9 mouse cellular contexts compared by ENCODE assay signal in the genomic region with DNA sequence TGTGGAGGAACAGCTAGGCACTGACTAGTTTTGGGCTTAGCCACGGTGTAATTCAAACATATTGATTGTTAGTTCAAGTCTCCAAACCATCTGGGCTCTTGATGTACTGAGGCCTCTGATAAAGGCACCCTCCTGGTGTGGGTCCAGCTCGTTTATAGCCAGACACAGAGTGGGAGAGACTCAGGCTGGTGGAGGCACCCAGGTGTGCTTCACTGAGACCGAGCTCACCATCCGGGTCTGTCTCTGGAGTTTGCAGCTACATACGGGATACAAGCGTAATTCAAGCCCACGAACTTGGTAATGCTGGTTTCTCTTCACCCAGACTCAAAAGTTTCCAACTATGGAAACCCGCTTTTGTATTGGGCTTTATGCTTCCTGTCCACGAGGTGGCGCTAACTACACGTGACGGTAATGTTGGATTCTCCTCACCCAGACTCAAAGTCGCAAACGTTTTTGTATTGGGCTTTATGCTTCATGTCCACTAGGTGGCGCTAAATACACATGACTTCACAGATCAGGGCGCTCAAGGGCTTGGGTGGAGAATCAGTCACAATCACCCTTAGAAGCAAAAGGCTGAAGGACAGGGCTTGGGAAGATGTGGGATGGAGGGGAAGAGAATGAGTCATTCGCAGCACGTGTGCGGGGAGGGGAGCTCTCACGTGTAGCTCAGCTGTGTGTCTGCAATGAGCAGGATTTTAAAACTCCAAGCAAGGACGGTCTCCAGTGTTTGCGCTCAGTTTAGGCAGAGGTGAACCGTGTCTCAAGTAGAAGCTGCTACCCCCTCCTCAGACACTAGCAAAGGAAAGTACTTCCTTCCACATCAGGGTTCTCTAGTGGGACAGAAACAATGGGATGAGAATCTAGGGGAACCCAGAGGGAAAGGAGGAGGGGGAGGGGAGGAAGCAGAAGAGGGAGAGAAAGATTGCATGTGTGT. TPM values are rescaled to one million over a fixed set of nuclear protein-coding genes. Genes with fewer than 3 reads are reported as not detected.
A peak's percentile ranks its signal among the peaks of the same experiment; 100 is the strongest.
DNase-seq lines count a peak whose midpoint lies in the region; ATAC-seq and TF ChIP-seq lines count a peak whose summit lies in the region.
"Had no signal": no experiment of that assay in that cellular context is flagged by ENCODE, and none has a peak within 500 bp of the region (broad histone marks: within the 10 kb centered on the region; RNA-seq: fewer than 3 reads in every experiment).

No protein-coding gene starts in this region.

- no peaks in the 10 kb centered on the region for H3K36me3 ChIP-seq in CH12.LX (replicated peaks in 1 of 2; ENCODE audit: control insufficient read depth in 1 of 2, insufficient read depth in 1 of 2, low read length in 1 of 2)
- H3K36me3 ChIP-seq in forebrain, embryonic 12.5 days (replicated peaks) = no peaks in the 10 kb centered on the region
- no peaks in the 10 kb centered on the region for H3K36me3 ChIP-seq in heart, embryonic 16.5 days (ENCODE audit: control insufficient read depth, insufficient read depth)
- H3K36me3 ChIP-seq in liver, embryonic 13.5 days = no peaks in the 10 kb centered on the region
- H3K36me3 ChIP-seq in neural tube, embryonic 12.5 days = no peaks in the 10 kb centered on the region
- no peaks in the 10 kb centered on the region for H3K36me3 ChIP-seq in testis, adult 2 months (ENCODE audit: control insufficient read depth, insufficient read depth, low read length)

- DNase-seq in CH12.LX (ENCODE audit: extremely low read depth) = peak; percentile 95
- peak; percentile 76 for DNase-seq in c-Kit-positive CD71-positive TER-119-positive erythroid progenitor cells, embryonic 14.5 days (ENCODE audit: low spot score)
- DNase-seq in kidney, postnatal 25 days = peak; percentile 86 to 90
- peak; percentile 55 for DNase-seq in liver, embryonic 13.5 days

- 24% methylated on average over 23 of the region's 23 CpGs for WGBS in forebrain, embryonic 12.5 days
- WGBS in heart, embryonic 16.5 days = 22% methylated on average over 23 of the region's 23 CpGs
- WGBS in liver, embryonic 13.5 days (ENCODE audit: insufficient replicate concordance) = 19% methylated on average over 23 of the region's 23 CpGs
- 24% methylated on average over 23 of the region's 23 CpGs for WGBS in neural tube, embryonic 12.5 days

- peaks cover 2 to 3% of the 10 kb centered on the region in 2 experiments; a peak in 2 of 4 replicates for H3K4me1 ChIP-seq in CH12.LX (ENCODE audit: control insufficient read depth in 1 of 2, insufficient read depth in 2 of 2)
- no peaks in the 10 kb centered on the region for H3K4me1 ChIP-seq in forebrain, embryonic 12.5 days
- no peaks in the 10 kb centered on the region for H3K4me1 ChIP-seq in heart, embryonic 16.5 days (ENCODE audit: control insufficient read depth, insufficient read depth, low read length)
- no peaks in the 10 kb centered on the region for H3K4me1 ChIP-seq in liver, embryonic 13.5 days (replicated peaks)
- H3K4me1 ChIP-seq in neural tube, embryonic 12.5 days = no peaks in the 10 kb centered on the region
- peaks cover 5% of the 10 kb centered on the region for H3K4me1 ChIP-seq in testis, adult 2 months (ENCODE audit: control insufficient read depth, insufficient read depth, low read length)

- H3K27me3 ChIP-seq in CH12.LX (replicated peaks) = peaks cover 76% of the 10 kb centered on the region
- peaks cover 17% of the 10 kb centered on the region for H3K27me3 ChIP-seq in forebrain, embryonic 12.5 days
- H3K27me3 ChIP-seq in heart, embryonic 16.5 days (ENCODE audit: control insufficient read depth, insufficient read depth, low read length) = peaks cover 7% of the 10 kb centered on the region; the same call in 1 of the 2 replicates
- H3K27me3 ChIP-seq in liver, embryonic 13.5 days = no peaks in the 10 kb centered on the region
- no peaks in the 10 kb centered on the region; the same call in 1 of the 2 replicates for H3K27me3 ChIP-seq in neural tube, embryonic 12.5 days (replicated peaks)
- H3K27me3 ChIP-seq in testis, adult 2 months (ENCODE audit: control insufficient read depth, insufficient read depth, low read length) = no peaks in the 10 kb centered on the region

- H3K9me3 ChIP-seq in CH12.LX (replicated peaks; ENCODE audit: low read length) = peaks cover 2% of the 10 kb centered on the region
- no peaks in the 10 kb centered on the region for H3K9me3 ChIP-seq in forebrain, embryonic 12.5 days
- no peaks in the 10 kb centered on the region for H3K9me3 ChIP-seq in heart, embryonic 16.5 days (replicated peaks; ENCODE audit: control insufficient read depth, low read length)
- H3K9me3 ChIP-seq in liver, embryonic 13.5 days (replicated peaks) = no peaks in the 10 kb centered on the region
- H3K9me3 ChIP-seq in neural tube, embryonic 12.5 days = no peaks in the 10 kb centered on the region

- no peak overlapping the region for H3K4me3 ChIP-seq in CH12.LX (replicated peaks in 1 of 3; ENCODE audit: low read depth in 2 of 3, low read length in 2 of 3, poor library complexity in 1 of 3)
- no peak overlapping the region for H3K4me3 ChIP-seq in forebrain, embryonic 12.5 days (replicated peaks)
- no peak overlapping the region for H3K4me3 ChIP-seq in heart, embryonic 16.5 days (ENCODE audit: low read length)
- H3K4me3 ChIP-seq in liver, embryonic 13.5 days (replicated peaks) = no peak overlapping the region
- H3K4me3 ChIP-seq in neural tube, embryonic 12.5 days = no peak overlapping the region
- H3K4me3 ChIP-seq in testis, adult 2 months (ENCODE audit: control insufficient read depth, low read depth, low read length) = no peak overlapping the region

- in situ Hi-C loops in CH12.LX (cut with MboI; ENCODE audit: low pct_ligation_motif_present, low pct_unique_long_range_greater_than_20kb, low sequenced_read_pairs) = loop anchor here (10.0 to 25.0 kb wide), 3 partner anchors 125 to 537 kb away; partner anchors contain the start of gene Tarbp1

- dilution Hi-C loops in CH12.LX (cut with MboI; ENCODE audit: extremely low pct_ligation_motif_present, extremely low pct_unique_long_range_greater_than_20kb, low sequenced_read_pairs) = no loop called here

- no peak for TF ChIP-seq POLR2A in CH12.LX (IDR thresholded peaks at IDR 0.05; ENCODE audit: low read depth, low read length)
- TF ChIP-seq POLR2A in testis, adult 2 months (IDR thresholded peaks at IDR 0.05; ENCODE audit: control insufficient read depth, low read depth, low read length) = no peak

- H3K79me2 ChIP-seq in CH12.LX (replicated peaks; ENCODE audit: control insufficient read depth, extremely low read depth, insufficient read depth, poor library complexity, severe bottlenecking) = no peaks in the 10 kb centered on the region

- peak; percentile 91 for ATAC-seq in forebrain, embryonic 12.5 days (ENCODE audit: low FRiP score)
- ATAC-seq in heart, embryonic 16.5 days (replicated peaks; ENCODE audit: extremely low read depth, insufficient read depth, low FRiP score) = peak; percentile 79
- peak; percentile 68 for ATAC-seq in liver, embryonic 13.5 days (ENCODE audit: low read depth)
- peak; percentile 86 for ATAC-seq in neural tube, embryonic 12.5 days (ENCODE audit: low FRiP score, low read depth)

- H3K9ac ChIP-seq in CH12.LX (ENCODE audit: insufficient read depth, low read depth) = no peak overlapping the region
- no peak overlapping the region for H3K9ac ChIP-seq in forebrain, embryonic 12.5 days
- no peak overlapping the region for H3K9ac ChIP-seq in heart, embryonic 16.5 days (ENCODE audit: low read length)
- H3K9ac ChIP-seq in liver, embryonic 13.5 days = no peak overlapping the region
- H3K9ac ChIP-seq in neural tube, embryonic 12.5 days = no peak overlapping the region

- H3K27ac ChIP-seq in CH12.LX (ENCODE audit: insufficient read depth, low read depth) = no peak overlapping the region
- H3K27ac ChIP-seq in forebrain, embryonic 12.5 days = no peak overlapping the region
- H3K27ac ChIP-seq in heart, embryonic 16.5 days (ENCODE audit: low read length) = no peak overlapping the region
- no peak overlapping the region for H3K27ac ChIP-seq in liver, embryonic 13.5 days
- H3K27ac ChIP-seq in neural tube, embryonic 12.5 days = no peak overlapping the region
- H3K27ac ChIP-seq in testis, adult 2 months (ENCODE audit: control insufficient read depth, insufficient read depth, low read depth, low read length) = no peak overlapping the region
- H3K27ac ChIP-seq: macrophage had no signal

- no peak for TF ChIP-seq EP300 in CH12.LX (IDR thresholded peaks at IDR 0.05; ENCODE audit: low read length)

- peak overlapping the region; percentile 13; the same call in 1 of the 2 replicates for H3K4me2 ChIP-seq in CH12.LX (ENCODE audit: insufficient read depth, low read depth, poor library complexity, severe bottlenecking)
- no peak overlapping the region for H3K4me2 ChIP-seq in forebrain, embryonic 12.5 days
- no peak overlapping the region for H3K4me2 ChIP-seq in heart, embryonic 16.5 days (ENCODE audit: low read depth, low read length)
- H3K4me2 ChIP-seq in liver, embryonic 13.5 days = no peak overlapping the region
- H3K4me2 ChIP-seq in neural tube, embryonic 12.5 days (replicated peaks) = no peak overlapping the region

- TF ChIP-seq RAD21 in CH12.LX (IDR thresholded peaks at IDR 0.05; ENCODE audit: low read depth, low read length) = peak; percentile 83

- peak; percentile 98 to 99 for TF ChIP-seq CTCF in CH12.LX (conservative IDR thresholded peaks at IDR 0.05 in 1 of 2, IDR thresholded peaks at IDR 0.05 in 1 of 2; ENCODE audit: low read depth in 2 of 2, low read length in 2 of 2)
- TF ChIP-seq CTCF in testis, adult 2 months (IDR thresholded peaks at IDR 0.05; ENCODE audit: control insufficient read depth, insufficient read depth, insufficient replicate concordance, low read depth, low read length) = peak; percentile 47; the same call in 1 of the 2 replicates

RNA-seq across cellular contexts. Expression of gene Map3k21, which starts 40.0 kb away (rescaled TPM):
- not detected in 2 replicates for total RNA-seq in CH12.LX (2012; rRNA removed)
- total RNA-seq in CH12.LX (2014; rRNA removed) = not detected in 2 replicates
- not detected in 2 replicates for polyA plus RNA-seq in CH12.LX (2012; ENCODE audit: insufficient read length, low read depth)
- polyA plus RNA-seq in forebrain, embryonic 12.5 days (2016; fragmentation: Nextera tagmentation; extraction: Ambion mirVana) = 0.08 TPM in 2 replicates
- polyA plus RNA-seq in heart, embryonic 16.5 days (2015; fragmentation: Nextera tagmentation; extraction: Ambion mirVana) = 0.13 and 0.29 TPM in 2 replicates
- polyA plus RNA-seq in liver, embryonic 13.5 days (2015; fragmentation: Nextera tagmentation; extraction: Ambion mirVana) = 0.02 TPM in 2 replicates
- 0.13 and 0.15 TPM in 2 replicates for polyA plus RNA-seq in neural tube, embryonic 12.5 days (2016; fragmentation: Nextera tagmentation; extraction: Ambion mirVana)
- polyA plus RNA-seq in testis, adult 2 months (2012; rRNA removed) = 3.2 and 3.3 TPM in 2 replicates
- polyA plus RNA-seq: macrophage had no signal

RNA-seq across cellular contexts. Expression of gene Kcnk1, which starts 44.7 kb away (rescaled TPM):
- total RNA-seq in CH12.LX (2012; rRNA removed) (not detected in 2 replicates), CH12.LX (2014; rRNA removed) (not detected in 2 replicates)
- not detected in 2 replicates for polyA plus RNA-seq in CH12.LX (2012; ENCODE audit: insufficient read length, low read depth)
- polyA plus RNA-seq in forebrain, embryonic 12.5 days (2016; fragmentation: Nextera tagmentation; extraction: Ambion mirVana) = 6.2 and 6.5 TPM in 2 replicates
- 2.0 and 6.4 TPM in 2 replicates for polyA plus RNA-seq in heart, embryonic 16.5 days (2015; fragmentation: Nextera tagmentation; extraction: Ambion mirVana)
- polyA plus RNA-seq in liver, embryonic 13.5 days (2015; fragmentation: Nextera tagmentation; extraction: Ambion mirVana) = 0.37 and 0.60 TPM in 2 replicates
- 4.2 and 4.7 TPM in 2 replicates for polyA plus RNA-seq in neural tube, embryonic 12.5 days (2016; fragmentation: Nextera tagmentation; extraction: Ambion mirVana)
- 3.0 and 6.9 TPM in 2 replicates for polyA plus RNA-seq in testis, adult 2 months (2012; rRNA removed)
- polyA plus RNA-seq: macrophage had no signal

RNA-seq across cellular contexts. Expression of gene Pcnx2, which starts 52.2 kb away (rescaled TPM):
- total RNA-seq in CH12.LX (2012; rRNA removed) = not detected in 2 replicates
- not detected in 2 replicates for total RNA-seq in CH12.LX (2014; rRNA removed)
- polyA plus RNA-seq in CH12.LX (2012; ENCODE audit: insufficient read length, low read depth) = not detected in 2 replicates
- 1.3 TPM in 2 replicates for polyA plus RNA-seq in forebrain, embryonic 12.5 days (2016; fragmentation: Nextera tagmentation; extraction: Ambion mirVana)
- 0.15 and 0.22 TPM in 2 replicates for polyA plus RNA-seq in heart, embryonic 16.5 days (2015; fragmentation: Nextera tagmentation; extraction: Ambion mirVana)
- 0.19 and 0.27 TPM in 2 replicates for polyA plus RNA-seq in liver, embryonic 13.5 days (2015; fragmentation: Nextera tagmentation; extraction: Ambion mirVana)
- polyA plus RNA-seq in neural tube, embryonic 12.5 days (2016; fragmentation: Nextera tagmentation; extraction: Ambion mirVana) = 1.4 TPM in 2 replicates
- polyA plus RNA-seq in testis, adult 2 months (2012; rRNA removed) = 8.4 and 12.0 TPM in 2 replicates
- polyA plus RNA-seq: macrophage had no signal
